Mouse (Mus musculus) lung, adult 2 months (tissue): ENCODE data around the gene Zfp341. TPM values are rescaled to one million over a fixed set of nuclear protein-coding genes. Genes with fewer than 3 reads are reported as not detected.
A peak's percentile ranks its signal among the peaks of the same experiment; 100 is the strongest.

ENCODE experiments used
- DNase-seq: peaks from one replicate; pipeline ENCODE4 v3.0.0; 2022
- H3K4me1 ChIP-seq: fragments of 200-500 bp; 2 replicates; pipeline ENCODE4 v1.6.1; 2011; ENCODE audit warnings: low read length; ENCODE audit not compliant: control insufficient read depth, insufficient read depth
- H3K4me3 ChIP-seq: fragments of 200-500 bp; replicated peaks from 2 replicates; pipeline ENCODE3; 2011; ENCODE audit warnings: low read depth, mild to moderate bottlenecking, control low read depth, low read length; ENCODE audit errors: extremely low read depth
- CTCF ChIP-seq: fragments of 200-500 bp; IDR thresholded peaks from 2 replicates; pipeline ENCODE4 v1.5.1; 2011; ENCODE audit warnings: mild to moderate bottlenecking, low read length, control low read depth; ENCODE audit not compliant: insufficient read depth
- POLR2A ChIP-seq: fragments of 200-500 bp; IDR thresholded peaks from 2 replicates; pipeline ENCODE4 v1.6.1; 2011; ENCODE audit warnings: low read depth, mild to moderate bottlenecking, control low read depth, low read length, borderline replicate concordance; ENCODE audit errors: extremely low read depth
- WGBS: fragments of 180-500 bp; shearing (Covaris S2); methylation state at CpG from one replicate; pipeline ENCODE4 v1.1.7; 2018; 5-methylcytosine and 5-hydroxymethylcytosine counted together
- polyA plus RNA-seq: library from polyadenylated mRNA; depleted of rRNA; stranded (reverse); fragments of >200 nt; gene quantifications from 2 replicates; pipeline ENCODE4 v1.2.3, GENCODE M21; 2012

Zfp341 gene
- polyA plus RNA-seq, 1 experiment: 5.8 TPM

GRCm38 (mm10) chr2:154603638-154604153 is 9.4 kb upstream of the Zfp341 start, which contains the start of gene Pxmp4:
Pxmp4 (minus strand) TSS chr2:154603708.
- peak within 1 kb of the TSS; percentile 95 for H3K4me3 ChIP-seq
- DNase-seq: peak; percentile 100
- TF ChIP-seq POLR2A (peak; percentile 90; the same call in 1 of the 2 replicates), CTCF (no peak)
- WGBS: under 1% methylated on average over 13 of the region's 13 CpGs
- H3K4me1 ChIP-seq: peaks cover 8% of the 10 kb centered on the region

GRCm38 (mm10) chr2:154604156-154604555 is 8.9 kb upstream of the Zfp341 start:
- H3K4me1 ChIP-seq: peaks cover 8% of the 10 kb centered on the region
- H3K4me3 ChIP-seq: peak overlapping the region; percentile 47
- TF ChIP-seq POLR2A (no peak), CTCF (no peak)
- 20% methylated on average over 7 of the region's 7 CpGs for WGBS
- DNase-seq: no peak

- H3K4me3 ChIP-seq: no peak overlapping the region
- DNase-seq: no peak
- TF ChIP-seq CTCF: no peak
- no peak for TF ChIP-seq POLR2A
- H3K4me1 ChIP-seq: peaks cover 8% of the 10 kb centered on the region
- 74% methylated on average over 1 of the region's 1 CpGs for WGBS
These were observed 6.1 kb upstream of the Zfp341 start for GRCm38 (mm10) chr2:154606965-154607364.

GRCm38 (mm10) chr2:154609050-154609767 is 3.9 kb upstream of the Zfp341 start:
- peaks cover 5% of the 10 kb centered on the region for H3K4me1 ChIP-seq
- no peak for DNase-seq
- WGBS: 57% methylated on average over 10 of the region's 10 CpGs

GRCm38 (mm10) chr2:154614841-154615576 is 1.9 kb downstream of the Zfp341 start:
- DNase-seq: no peak
- TF ChIP-seq POLR2A (no peak), CTCF (no peak)
- WGBS: 40% methylated on average over 19 of the region's 19 CpGs
- Histone ChIP-seq H3K4me1 (peaks cover 5% of the 10 kb centered on the region), H3K4me3 (peak overlapping the region; percentile 6)

More at GRCm38 (mm10) chr2:154609050-154609767, 3.9 kb upstream of the Zfp341 start:
- H3K4me3 ChIP-seq: no peak overlapping the region
- TF ChIP-seq POLR2A: no peak
- no peak for TF ChIP-seq CTCF

- no peak for DNase-seq
- WGBS: 58% methylated on average over 5 of the region's 5 CpGs
These were observed 2.6 kb downstream of the Zfp341 start for GRCm38 (mm10) chr2:154615674-154616073.

GRCm38 (mm10) chr2:154617061-154617460 is 4.0 kb downstream of the Zfp341 start:
- WGBS: 88% methylated on average over 3 of the region's 3 CpGs
- no peak for DNase-seq
- peaks cover 5% of the 10 kb centered on the region for H3K4me1 ChIP-seq
- TF ChIP-seq POLR2A: no peak
- TF ChIP-seq CTCF: no peak
- no peak overlapping the region for H3K4me3 ChIP-seq

More at GRCm38 (mm10) chr2:154615674-154616073, 2.6 kb downstream of the Zfp341 start:
- Histone ChIP-seq H3K4me3 (no peak overlapping the region), H3K4me1 (peaks cover 5% of the 10 kb centered on the region)
- TF ChIP-seq POLR2A (no peak), CTCF (no peak)

GRCm38 (mm10) chr2:154621684-154622083 is 8.6 kb downstream of the Zfp341 start:
- DNase-seq: no peak
- H3K4me1 ChIP-seq: no peaks in the 10 kb centered on the region
- 59% methylated on average over 5 of the region's 5 CpGs for WGBS
- TF ChIP-seq POLR2A: no peak
- TF ChIP-seq CTCF: 0 out of 2 replicates have a peak, but pooled peaks have one; percentile 5
- no peak overlapping the region for H3K4me3 ChIP-seq

- no peaks in the 10 kb centered on the region for H3K4me1 ChIP-seq
- H3K4me3 ChIP-seq: no peak overlapping the region
- DNase-seq: no peak
- TF ChIP-seq POLR2A (no peak), CTCF (no peak)
These were observed 11.0 kb downstream of the Zfp341 start for GRCm38 (mm10) chr2:154624137-154624536.

- TF ChIP-seq POLR2A (no peak), CTCF (no peak)
- Histone ChIP-seq H3K4me3 (no peak overlapping the region), H3K4me1 (no peaks in the 10 kb centered on the region)
- 75% methylated on average over 5 of the region's 5 CpGs for WGBS
- DNase-seq: no peak
These were observed 17.4 kb downstream of the Zfp341 start for GRCm38 (mm10) chr2:154630531-154630930.
